Mouse (Mus musculus) spleen, adult 18-20 months (tissue): Measurements from ENCODE around the gene Tob2.
A peak's percentile ranks its signal among the peaks of the same experiment; 100 is the strongest.

Experiments used
- DNase-seq, 2 experiments: peaks; one replicate each; pipeline ENCODE4 v3.0.0; 2022; ENCODE audit warnings: mixed read lengths in 2 of 2

The Tob2 gene

DNA sequence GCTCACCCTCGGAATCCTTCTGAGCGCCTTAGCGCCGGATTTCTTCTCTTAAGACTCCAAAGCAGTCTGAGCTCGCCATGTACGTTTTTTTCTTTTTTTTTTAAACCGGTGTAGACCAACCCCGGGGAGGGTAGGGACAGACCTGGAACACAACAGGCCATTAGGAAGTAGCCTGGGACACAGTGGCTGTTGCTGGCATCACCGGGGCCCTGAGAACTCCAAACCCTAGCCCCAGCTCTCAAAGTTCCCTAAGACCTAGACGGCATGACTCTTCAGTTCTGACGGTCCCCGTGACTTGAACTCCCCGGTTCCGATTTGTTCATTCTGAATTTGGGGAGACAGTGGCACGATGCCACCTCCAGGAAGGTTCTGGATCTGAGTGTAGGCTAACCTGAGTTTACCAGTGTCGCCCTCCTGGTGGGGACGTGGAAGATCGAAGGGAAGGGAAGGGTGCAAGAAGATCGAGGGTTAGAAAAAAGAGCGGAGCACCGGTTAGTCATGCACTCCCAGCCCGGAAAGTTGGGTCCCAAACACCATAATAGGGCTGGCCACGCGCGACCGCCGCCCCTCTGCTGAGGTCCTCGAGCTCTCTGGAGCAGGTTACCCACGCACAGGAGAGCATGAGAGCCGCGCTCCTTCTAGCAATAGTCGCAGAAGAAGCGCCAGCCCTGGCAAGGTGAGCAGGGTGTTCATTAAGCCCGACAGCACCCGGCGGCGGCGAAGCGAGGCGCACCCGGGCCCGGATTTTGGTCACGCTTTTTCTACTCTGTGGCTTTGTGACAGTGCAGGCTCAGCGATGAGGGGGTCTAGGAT lies at the start of gene Tob2:
Gene Tob2 (minus strand): TSS at position 280 of the 813 bp plus-strand sequence.
- DNase-seq: peak; percentile 55 to 65

DNA sequence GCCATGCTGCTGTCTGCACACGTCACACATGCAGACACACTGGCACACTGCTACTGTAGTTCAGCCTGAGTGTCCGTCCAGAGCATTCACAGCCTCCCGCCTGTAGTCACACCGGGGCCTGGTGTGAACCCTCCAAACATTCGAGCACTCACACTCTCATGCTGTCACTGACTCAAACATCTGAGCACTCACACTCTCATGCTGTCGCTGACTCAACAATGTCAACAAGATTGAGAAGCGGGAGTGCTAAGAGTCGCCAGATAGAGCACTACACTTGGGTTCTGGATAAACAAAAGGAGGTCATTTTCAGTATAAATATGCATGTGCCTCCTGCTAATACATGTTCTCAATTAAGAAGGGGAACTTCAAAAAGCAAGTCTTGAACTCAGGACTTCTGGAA lies 49.4 kb upstream of the Tob2 start:
- no peak for DNase-seq

DNA sequence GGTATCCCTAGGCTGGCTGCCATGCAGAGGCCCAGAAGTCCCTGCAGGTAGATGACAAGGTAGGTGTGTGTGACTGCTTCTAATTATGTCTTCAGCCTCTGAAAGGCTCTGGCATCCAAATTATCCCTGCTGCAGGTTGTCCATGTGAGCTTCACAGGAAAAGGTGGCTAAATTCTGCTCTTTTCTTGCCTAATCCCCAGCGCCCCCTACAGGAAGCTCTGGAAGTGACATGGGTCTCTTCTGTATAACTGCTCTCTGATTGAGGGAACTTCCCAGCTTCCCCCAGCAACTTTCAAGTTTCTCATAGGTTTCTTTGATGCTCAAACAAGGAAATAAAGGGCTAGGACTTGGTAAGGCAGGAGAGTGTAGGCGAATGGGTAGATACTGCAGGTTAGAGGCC lies 46.3 kb upstream of the Tob2 start:
- peak; percentile 21 to 69 for DNase-seq

DNA sequence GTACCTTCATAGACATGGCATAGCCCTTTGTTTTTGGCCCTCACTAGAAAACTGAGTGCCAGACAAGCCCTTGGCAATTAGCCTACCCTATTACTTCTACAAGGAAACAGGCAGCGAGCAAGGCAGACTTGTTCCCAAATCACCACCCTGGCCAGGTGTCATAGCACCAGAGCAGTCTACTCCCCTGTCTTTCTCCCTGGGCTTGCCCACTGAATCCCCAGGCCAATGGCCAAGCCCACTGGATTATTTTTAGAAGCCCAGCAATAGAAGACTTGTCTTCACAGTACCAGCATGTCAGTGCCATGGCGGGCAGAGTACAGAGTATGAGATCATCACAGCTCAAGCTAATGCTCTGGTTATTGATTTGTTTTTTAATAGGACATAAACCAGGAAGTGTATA lies 40.2 kb upstream of the Tob2 start:
- no peak for DNase-seq

DNA sequence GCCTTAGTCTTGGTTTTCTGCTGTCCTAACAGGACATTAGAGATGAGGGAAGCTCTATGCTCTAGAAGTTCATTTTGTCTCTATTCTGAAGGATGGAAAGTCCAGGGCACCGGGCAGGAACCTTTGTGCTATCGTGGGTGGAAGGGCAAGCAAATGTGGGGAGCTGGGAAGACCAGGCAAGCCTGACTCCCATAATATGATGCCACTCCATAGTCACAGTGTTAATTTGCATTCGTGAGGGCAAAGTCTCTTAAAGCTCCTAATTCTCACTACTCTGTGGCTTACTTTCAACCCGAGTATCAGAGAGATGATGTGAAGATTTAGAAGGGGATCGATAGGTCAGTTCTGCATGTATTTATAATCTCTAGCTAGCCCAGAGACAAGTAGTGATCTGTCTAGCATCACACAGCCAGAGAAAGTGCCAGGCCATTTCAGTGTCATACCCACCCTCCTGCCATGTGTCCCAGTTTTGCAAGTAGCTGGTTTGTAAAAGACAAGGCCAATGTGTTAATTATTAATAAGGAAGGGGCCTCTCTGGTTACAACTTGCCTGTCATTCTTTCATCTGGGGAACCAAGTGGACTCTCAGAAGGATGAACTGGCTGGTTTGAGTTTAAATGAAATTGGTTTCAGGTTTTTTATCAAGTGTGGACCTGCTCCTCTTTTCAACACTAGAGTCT lies 39.1 kb upstream of the Tob2 start:
- no peak for DNase-seq

DNA sequence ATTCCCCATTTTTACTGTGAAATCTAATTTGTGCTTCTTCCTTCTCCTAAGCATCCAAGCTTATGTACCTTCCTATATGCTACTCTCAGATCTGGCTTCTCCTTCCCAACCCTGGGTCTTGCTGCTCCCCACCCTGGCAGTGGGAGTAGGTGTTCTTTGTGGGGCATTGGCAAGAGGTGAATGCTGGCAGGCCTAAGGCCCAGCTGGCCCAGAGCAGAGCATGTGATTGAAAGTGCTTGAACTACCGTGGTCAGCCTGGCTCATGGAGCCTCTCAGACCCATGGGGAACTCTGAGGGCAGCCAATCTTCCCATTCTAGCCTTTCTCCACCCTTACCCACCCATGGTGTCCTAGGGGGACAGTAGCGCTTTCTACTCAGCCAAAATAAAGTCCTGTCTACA lies 37.8 kb upstream of the Tob2 start:
- DNase-seq: no peak

DNA sequence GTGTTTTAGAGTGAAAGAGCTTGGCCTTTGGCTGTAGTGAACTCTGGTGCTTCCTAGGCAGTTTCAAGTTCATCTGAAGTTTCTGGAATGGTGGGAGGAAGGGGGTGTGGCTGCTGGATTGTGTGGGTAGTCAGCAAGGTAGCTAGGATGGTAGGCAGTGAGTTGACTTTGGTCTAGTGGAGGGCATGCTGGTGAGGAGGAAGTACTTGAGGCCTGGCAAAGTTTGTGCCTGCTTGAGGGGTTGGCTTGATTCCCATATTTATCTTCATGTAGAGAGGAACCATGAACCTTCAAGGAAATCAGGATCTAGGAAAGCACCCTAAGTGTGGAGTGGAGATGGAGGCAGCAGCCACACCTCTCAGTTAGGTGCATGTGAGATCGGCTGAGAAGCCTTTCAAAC lies 35.4 kb upstream of the Tob2 start:
- no peak for DNase-seq

DNA sequence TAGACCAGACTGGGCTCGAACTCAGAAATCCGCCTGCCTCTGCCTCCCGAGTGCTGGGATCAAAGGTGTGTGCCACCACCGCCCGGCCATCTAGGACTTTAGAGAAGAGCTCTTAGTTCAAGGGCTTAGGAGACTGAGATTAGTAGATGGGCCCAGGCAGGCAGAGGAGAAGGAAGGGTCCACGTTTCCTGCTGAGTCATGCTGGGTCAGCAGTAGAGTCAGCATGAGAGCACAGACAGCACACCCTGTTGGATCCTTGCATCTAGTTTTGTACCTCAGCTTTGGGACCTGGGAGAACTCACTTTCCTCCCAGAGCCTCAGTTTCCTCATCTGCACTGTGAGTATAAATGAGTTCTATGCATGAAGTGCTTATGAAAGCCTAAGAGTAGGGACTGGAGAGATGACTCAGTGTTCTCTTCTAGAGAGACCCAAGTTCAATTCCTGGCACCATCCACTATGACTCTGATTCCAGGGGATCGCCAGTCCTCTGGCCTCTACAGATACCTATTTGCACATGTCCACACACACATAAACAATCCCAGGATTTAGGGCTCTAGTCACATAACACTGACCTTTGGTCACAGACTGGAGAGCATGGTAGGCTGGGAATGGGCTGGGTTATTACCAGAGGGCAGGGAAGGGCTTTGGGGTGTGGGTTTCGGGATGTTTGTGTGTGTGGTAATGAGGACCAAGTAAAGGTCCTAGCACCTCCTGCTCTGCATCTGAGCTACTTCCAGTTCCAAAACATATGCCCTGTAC lies 33.4 kb upstream of the Tob2 start:
- no peak for DNase-seq

DNA sequence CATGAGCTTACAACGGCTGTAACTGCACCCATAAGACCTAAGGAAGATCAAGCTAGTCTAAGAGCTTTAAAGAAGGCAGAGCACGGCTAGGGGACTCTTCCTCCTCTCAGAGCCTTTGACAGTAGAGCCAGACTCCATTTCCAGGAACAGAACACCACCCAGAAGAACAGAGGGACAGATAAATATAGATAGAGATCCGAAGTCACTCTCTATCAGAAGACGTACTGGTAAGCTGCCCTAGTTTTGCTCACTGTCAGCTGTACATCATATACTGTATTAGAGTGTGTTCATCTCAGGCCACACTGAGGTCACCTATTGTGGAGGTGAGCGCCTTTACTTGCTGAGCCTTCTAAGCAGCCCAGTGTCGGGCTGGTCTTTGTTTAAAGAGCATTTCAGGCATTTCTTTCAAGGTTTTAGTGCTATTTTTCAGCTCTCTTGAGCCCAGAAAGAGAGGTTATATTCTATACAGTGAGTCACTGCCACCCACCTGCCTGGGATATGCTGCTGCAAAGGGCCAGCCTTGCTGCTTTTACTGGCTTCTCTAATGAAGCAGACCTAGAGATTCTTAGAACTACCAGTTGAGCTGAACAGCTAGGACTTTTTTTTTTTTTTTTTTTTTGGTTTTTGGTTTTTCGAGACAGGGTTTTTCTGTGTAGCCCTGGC lies 32.7 kb upstream of the Tob2 start:
- DNase-seq: no peak

DNA sequence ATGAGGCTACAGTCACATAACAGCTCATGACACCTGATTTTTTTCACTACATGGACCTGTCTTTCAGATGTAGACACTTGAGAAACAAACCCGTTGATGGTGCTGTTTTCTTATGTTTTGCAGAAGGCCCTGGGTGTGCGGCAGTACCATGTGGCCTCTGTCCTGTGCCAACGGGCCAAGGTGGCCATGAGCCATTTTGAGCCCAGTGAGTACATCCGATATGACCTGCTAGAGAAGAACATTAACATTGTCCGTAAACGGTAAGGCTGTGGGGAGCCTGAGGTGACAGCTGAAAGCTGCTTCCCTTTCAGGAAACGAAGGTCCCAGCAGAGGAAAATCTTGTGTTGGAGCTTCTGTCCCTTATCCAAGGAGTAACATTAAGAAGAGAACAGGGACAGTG lies 30.6 kb upstream of the Tob2 start:
- DNase-seq: no peak

DNA sequence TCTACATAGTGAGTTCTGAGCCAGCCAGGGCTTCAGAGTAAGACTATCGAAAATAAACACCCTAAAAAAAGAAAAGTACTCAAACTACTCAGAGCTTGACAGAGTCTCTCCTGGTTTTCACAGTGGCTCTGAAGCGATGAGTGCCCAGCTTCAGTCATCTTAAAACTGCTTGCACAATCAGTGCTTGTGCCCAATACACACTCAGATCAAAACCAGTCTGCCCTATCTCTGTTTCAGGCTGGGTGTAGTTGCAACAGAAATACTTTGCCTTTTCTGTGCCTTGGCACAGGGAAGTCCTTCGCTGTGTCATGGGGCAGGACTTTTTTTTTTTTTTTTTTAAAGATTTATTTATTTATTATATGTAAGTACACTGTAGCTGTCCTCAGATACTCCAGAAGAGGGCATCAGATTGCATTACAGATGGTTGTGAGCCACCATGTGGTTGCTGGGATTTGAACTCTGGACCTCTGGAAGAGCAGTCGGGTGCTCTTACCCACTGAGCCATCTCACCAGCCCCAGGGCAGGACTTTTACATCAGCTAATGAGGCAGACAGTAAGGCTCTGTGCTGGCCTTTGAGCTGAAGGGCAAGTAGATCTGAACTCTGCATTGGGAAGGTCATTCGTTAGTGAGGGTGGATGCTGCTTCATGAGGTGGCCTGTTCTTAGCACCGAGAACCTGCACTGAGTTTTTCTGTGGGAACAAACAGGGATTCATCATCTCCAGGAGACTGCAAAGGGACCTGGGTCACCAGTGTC lies 28.4 kb upstream of the Tob2 start:
- DNase-seq: no peak

DNA sequence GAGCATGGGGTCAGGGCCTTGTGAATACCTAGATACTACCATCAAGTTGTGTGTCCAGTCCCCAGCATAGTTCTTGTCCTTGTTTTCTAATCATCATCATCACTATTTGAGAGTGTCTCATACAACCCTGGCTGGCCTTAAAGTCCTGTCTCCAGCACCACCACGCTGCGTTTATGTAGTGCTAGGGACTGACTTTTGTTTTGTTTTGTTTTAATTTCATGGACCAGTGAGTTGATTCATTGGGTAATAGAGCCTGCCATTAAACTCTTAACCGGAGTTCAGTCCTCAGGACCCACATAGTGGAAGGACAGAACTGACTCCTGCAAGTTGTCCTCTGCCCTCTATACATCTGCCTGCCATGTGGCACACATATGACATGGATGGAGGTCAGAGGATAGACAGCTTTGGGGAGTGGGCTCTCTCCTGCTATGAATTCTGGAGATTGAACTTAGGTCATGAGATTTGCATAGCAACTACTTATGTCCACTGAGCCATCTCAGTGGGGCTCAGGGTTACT lies 26.9 kb upstream of the Tob2 start:
- no peak for DNase-seq

DNA sequence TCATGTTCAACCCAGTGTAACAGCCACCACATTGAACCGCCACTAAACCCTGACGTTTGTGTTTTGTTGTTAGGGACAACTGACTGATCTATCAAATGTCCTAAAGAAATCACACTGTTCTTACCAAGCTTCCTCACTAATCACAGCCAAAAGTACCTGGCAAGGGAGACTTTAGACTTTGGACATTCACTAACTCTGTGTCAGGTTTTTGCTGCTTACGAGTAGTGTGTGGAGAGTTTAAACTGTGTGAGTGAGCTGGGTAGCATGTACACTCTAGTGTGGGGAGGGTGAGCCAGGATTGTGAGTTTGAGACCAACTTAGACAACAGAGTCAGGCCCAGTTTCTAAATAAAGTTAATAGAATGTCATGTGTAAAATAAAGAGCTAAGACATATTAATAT lies 23.8 kb upstream of the Tob2 start:
- DNase-seq: no peak

DNA sequence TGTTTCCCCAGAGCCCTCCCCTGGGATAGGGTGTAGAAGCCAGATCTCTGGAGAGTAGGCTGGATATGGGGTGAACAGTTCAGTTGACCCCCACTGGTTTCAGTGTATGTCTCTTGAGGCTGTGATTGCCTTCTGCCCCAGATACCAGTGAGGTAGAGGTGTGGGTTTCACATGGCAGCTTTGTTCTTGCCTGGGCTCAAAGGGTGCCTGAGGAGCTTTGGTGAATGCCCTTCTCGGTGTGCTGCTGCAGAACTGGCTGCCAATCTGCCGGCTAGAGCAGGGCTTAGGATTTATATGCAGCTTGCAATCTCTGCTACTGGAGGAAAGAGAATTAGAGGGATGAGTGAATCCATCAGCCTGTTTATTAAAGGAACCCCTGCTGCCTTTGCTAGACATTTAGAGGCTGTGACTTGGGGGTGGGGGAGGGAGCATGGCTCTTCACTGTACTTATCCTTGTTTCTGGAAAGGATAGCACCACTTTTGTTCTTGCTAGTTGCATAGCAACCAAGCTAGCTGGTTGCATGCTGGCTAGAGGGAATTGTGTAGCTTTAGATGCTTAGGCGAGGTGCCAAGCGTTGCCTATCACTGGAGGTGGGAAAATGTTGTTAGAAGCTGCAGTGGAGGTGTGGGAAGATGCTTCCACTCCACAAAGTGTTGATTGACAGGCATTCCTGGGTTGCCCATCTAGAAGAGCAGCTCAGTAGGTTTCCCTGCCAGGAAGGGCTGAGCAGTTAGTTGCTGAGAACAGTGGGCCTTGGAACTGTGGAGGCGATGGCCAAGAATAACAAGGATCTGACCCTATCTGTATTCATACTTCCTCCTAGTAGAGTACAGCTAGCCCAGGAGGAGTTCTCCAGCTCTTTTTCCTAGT lies 21.2 kb upstream of the Tob2 start:
- no peak for DNase-seq

DNA sequence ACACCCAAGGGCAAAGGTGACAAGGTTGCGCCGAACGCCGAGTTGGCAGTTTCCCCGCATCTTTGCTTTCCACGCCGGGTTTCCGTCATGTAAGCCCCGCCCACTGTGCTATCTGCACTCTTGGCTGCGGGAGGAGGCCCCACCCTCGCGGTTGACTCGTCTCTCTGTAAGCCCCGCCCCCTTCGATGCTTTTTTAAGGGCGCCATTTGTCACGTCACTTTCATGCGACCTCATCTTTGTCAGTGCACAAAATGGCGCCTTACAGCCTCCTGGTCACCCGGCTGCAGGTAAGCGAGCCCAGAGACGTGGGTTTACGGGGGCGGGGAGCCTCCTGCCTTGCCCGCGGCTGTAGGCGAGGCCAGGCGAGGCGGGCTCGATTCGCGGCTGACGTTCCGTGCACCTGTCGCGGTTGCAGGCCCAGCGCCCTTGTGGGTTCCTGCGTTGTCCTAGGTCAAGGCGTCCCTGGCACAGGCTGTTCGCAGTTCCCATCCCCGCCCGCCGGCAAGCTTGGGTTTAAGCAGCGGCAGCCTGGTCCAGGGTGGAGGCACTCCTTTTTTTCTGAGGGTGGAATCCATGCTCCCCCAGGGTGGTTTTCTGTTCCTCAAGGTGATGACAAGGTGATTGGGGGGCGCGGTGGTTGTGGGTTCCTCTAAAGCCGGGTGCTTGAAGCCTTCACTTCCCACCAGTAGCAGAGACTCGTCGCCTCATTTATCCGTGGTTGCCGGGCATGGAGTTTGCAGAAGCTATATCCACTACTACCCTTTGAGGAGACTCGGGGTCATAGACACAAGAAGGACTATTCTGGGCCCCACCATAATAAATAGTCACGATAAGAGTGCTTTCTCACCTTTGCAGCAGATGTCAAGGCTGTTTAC lies 13.9 kb upstream of the Tob2 start, which contains the start of gene Aco2:
Gene Aco2 (plus strand): TSS at position 48 of the 875 bp plus-strand sequence.
- peak; percentile 97 to 99 for DNase-seq

DNA sequence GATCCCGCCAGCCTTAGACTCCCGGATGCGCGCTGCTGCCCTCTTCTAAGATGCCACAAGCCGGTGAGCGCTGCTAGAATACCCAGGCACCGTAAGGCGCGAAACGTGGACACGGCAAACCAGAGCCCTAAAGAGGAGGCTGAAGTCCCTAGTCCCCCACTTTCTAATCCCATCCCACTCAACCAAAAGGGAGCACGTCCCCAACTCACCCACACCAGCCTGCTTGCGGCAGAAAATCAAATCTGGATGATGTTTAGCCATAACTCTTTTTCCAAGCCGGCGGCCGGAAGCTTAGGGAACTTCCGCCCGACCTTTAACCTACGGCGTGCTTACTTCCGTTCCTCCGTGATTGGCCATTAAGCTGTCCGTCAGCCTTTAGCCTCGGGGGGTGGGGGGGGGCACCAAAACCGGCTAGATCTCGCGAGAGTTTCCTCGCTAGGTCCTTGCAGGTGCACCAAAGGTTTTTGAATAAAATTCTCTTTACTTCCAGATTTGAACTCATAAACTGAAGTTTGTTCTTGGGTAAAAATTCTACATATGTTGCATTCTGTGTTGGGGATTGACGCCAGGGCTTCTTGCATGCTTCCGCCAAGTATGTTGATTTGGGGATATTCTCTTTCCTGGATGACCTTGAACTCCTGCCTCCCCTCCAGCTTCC lies 13.1 kb upstream of the Tob2 start, which contains the start of gene Phf5a:
Gene Phf5a (minus strand): TSS at position 308 of the 658 bp plus-strand sequence.
- DNase-seq: peak; percentile 70 to 74

DNA sequence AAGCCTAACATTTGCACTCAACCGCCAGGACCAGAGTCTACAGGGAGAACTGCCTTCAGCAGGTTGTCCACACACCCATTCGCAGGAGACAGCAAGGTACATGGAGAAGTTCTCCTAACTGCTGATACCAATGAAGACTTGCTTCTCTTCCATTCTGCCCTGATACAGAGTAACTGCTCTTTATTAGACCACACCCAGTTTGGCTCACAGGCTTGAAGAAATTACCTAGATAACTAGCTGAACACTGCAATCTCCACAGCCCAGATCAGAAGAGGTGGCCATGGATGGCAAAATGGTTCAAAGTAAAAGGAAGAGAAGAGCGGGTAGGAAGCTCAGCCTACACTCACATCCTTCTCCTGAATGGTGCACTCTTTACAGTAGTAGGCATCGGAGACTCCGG lies 11.4 kb upstream of the Tob2 start:
- DNase-seq: no peak

DNA sequence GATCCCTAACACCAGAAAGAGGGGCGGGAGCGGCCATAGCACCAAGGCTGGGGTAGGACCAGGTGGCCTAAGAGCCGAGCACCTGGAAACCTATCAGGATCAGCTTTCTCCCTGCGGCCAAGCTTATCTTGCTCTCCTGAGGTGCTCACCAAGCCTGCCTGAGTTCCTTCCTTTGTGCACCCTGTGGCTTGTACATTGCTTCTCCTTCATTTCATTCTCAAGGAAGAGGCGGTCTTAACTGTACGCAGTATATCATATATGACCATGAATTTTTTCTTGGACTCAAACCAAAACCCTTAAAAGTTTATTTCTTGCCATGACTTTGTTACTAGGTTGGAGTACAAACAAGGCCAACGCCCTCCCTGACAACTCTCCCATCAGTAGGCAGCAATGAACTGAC lies 5.6 kb upstream of the Tob2 start:
- DNase-seq: no peak

DNA sequence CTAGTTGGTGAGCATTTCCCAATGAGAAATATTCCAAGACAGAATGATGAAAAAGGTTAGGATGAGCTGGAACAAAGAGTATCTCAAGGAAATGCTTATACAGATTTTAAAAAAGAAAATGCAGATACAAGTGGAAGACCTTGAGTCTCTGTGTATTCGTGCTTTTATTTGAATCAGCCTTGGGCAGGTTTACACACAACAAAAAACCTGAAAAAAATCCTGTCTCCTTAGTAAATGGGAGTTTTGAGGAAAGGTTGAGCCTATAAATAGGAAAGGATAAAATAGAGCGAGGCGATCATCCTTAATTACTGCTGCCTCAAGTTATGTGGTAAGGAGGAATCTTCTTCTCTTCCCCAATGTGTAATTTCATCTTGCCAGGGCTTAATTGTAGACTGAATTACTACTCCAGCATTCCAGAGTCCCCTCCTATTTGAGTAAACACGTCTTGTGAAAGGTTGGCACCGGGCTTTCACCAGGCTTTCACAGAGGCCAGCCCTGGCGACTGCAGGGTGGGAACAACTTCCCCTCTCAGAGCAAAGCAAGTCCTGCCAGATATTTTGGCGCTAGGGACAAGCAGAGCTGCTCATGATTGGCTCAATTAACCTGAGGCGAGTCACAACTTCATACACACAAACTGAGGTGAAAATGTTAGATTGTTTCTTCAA lies 2.0 kb upstream of the Tob2 start:
- DNase-seq: no peak
